Mouse (Mus musculus) liver, embryonic 12.5 days (tissue): Measurements from ENCODE around the gene Edil3. TPM values are rescaled to one million over a fixed set of nuclear protein-coding genes. Genes with fewer than 3 reads are reported as not detected.
"Not testable (repeated sequence)": the region's sequence is repeated elsewhere in the genome, so short reads cannot be mapped to it uniquely, and the experiment has no call there.

Experiments
- ATAC-seq: fragments of 200-750 bp; cut with Nextera tagmentation; 2 replicates; pipeline ENCODE4 v1.8.0; 2017; ENCODE audit warnings: moderate number of reproducible peaks, mild to moderate bottlenecking, moderate library complexity
- H3K27ac ChIP-seq: fragments of 300-500 bp; sonication (generic); 2 replicates; pipeline ENCODE4 v1.5.1; 2016; ENCODE audit warnings: mild to moderate bottlenecking
- H3K27me3 ChIP-seq: fragments of 300-500 bp; sonication (generic); replicated peaks from 2 replicates; pipeline ENCODE4 v1.6.1; 2016; ENCODE audit warnings: mild to moderate bottlenecking, moderate library complexity
- H3K36me3 ChIP-seq: fragments of 300-500 bp; sonication (generic); 2 replicates; pipeline ENCODE4 v1.6.1; 2016; ENCODE audit warnings: mild to moderate bottlenecking, moderate library complexity
- H3K4me1 ChIP-seq: fragments of 300-500 bp; sonication (generic); 2 replicates; pipeline ENCODE4 v1.6.1; 2016
- H3K4me2 ChIP-seq: fragments of 300-500 bp; sonication (generic); 2 replicates; pipeline ENCODE4 v1.6.1; 2016; ENCODE audit warnings: mild to moderate bottlenecking, moderate library complexity
- H3K4me3 ChIP-seq: fragments of 300-500 bp; sonication (generic); 2 replicates; pipeline ENCODE4 v1.5.1; 2016; ENCODE audit warnings: mild to moderate bottlenecking, moderate library complexity
- H3K9ac ChIP-seq: fragments of 300-500 bp; sonication (generic); 2 replicates; pipeline ENCODE4 v1.6.1; 2016; ENCODE audit warnings: mild to moderate bottlenecking, moderate library complexity
- H3K9me3 ChIP-seq: fragments of 300-500 bp; sonication (generic); replicated peaks from 2 replicates; pipeline ENCODE4 v1.6.1; 2016; ENCODE audit warnings: mild to moderate bottlenecking, moderate library complexity
- WGBS: fragments of 180-500 bp; shearing (Covaris S2); methylation state at CpG from one replicate; pipeline ENCODE4 v1.1.7; 2016; ENCODE audit not compliant: insufficient replicate concordance; 5-methylcytosine and 5-hydroxymethylcytosine counted together
- polyA plus RNA-seq: library from polyadenylated mRNA; unstranded; fragments of >200 nt; fragmentation: Nextera tagmentation; extraction: Ambion mirVana; gene quantifications from 2 replicates; pipeline ENCODE4 v1.2.1, GENCODE M21; 2016

Edil3 gene
- polyA plus RNA-seq, 1 experiment from 2014 or later = 0.56 TPM

- H3K4me3 ChIP-seq = no peak overlapping the region
- WGBS = 75% methylated on average over 4 of the region's 4 CpGs
- no peak overlapping the region for H3K4me2 ChIP-seq
- no peak overlapping the region for H3K27ac ChIP-seq
- no peaks in the 10 kb centered on the region for H3K4me1 ChIP-seq
- no peaks in the 10 kb centered on the region for H3K9me3 ChIP-seq
- H3K36me3 ChIP-seq = no peaks in the 10 kb centered on the region
- H3K9ac ChIP-seq = no peak overlapping the region
- no peaks in the 10 kb centered on the region for H3K27me3 ChIP-seq
- no peak for ATAC-seq
Observed at GRCm38 (mm10) chr13:89007696-89008427, 186.6 kb downstream of the Edil3 start.

GRCm38 (mm10) chr13:89012500-89012899, 191.2 kb downstream of the Edil3 start:
- Histone ChIP-seq H3K9me3 (no peaks in the 10 kb centered on the region), H3K27me3 (no peaks in the 10 kb centered on the region), H3K9ac (no peak overlapping the region), H3K4me3 (no peak overlapping the region), H3K36me3 (no peaks in the 10 kb centered on the region), H3K4me2 (no peak overlapping the region), H3K27ac (no peak overlapping the region), H3K4me1 (no peaks in the 10 kb centered on the region)
- no peak for ATAC-seq

- WGBS = 48% methylated on average over 3 of the region's 3 CpGs
- Histone ChIP-seq H3K9me3 (no peaks in the 10 kb centered on the region), H3K4me1 (no peaks in the 10 kb centered on the region), H3K4me3 (no peak overlapping the region), H3K4me2 (no peak overlapping the region), H3K27ac (no peak overlapping the region), H3K9ac (no peak overlapping the region), H3K36me3 (no peaks in the 10 kb centered on the region), H3K27me3 (no peaks in the 10 kb centered on the region)
- no peak for ATAC-seq
Observed at GRCm38 (mm10) chr13:89029817-89030539, 208.7 kb downstream of the Edil3 start.

GRCm38 (mm10) chr13:89035711-89036110, 214.4 kb downstream of the Edil3 start:
- no peaks in the 10 kb centered on the region for H3K9me3 ChIP-seq
- no peak overlapping the region for H3K27ac ChIP-seq
- no peaks in the 10 kb centered on the region for H3K36me3 ChIP-seq
- H3K4me2 ChIP-seq = no peak overlapping the region
- no peaks in the 10 kb centered on the region for H3K4me1 ChIP-seq
- 59% methylated on average over 2 of the region's 2 CpGs for WGBS
- H3K4me3 ChIP-seq = no peak overlapping the region
- no peak overlapping the region for H3K9ac ChIP-seq
- H3K27me3 ChIP-seq = no peaks in the 10 kb centered on the region
- no peak for ATAC-seq

GRCm38 (mm10) chr13:89041495-89041894, 220.2 kb downstream of the Edil3 start:
- H3K4me3 ChIP-seq = no peak overlapping the region
- no peak overlapping the region for H3K9ac ChIP-seq
- H3K9me3 ChIP-seq = no peaks in the 10 kb centered on the region
- no peaks in the 10 kb centered on the region for H3K27me3 ChIP-seq
- H3K36me3 ChIP-seq = no peaks in the 10 kb centered on the region
- no peak overlapping the region for H3K27ac ChIP-seq
- H3K4me2 ChIP-seq = no peak overlapping the region
- ATAC-seq = no peak
- 73% methylated on average over 1 of the region's 1 CpGs for WGBS
- no peaks in the 10 kb centered on the region for H3K4me1 ChIP-seq

- not testable (repeated sequence) for H3K4me2 ChIP-seq, H3K27me3 ChIP-seq, H3K4me3 ChIP-seq, H3K36me3 ChIP-seq, ATAC-seq, H3K4me1 ChIP-seq, H3K27ac ChIP-seq, H3K9me3 ChIP-seq, H3K9ac ChIP-seq
Observed at GRCm38 (mm10) chr13:89070132-89070531, 248.9 kb downstream of the Edil3 start.

- H3K4me2 ChIP-seq = no peak overlapping the region
- H3K27ac ChIP-seq = no peak overlapping the region
- no peaks in the 10 kb centered on the region for H3K27me3 ChIP-seq
- 75% methylated on average over 1 of the region's 1 CpGs for WGBS
- no peaks in the 10 kb centered on the region for H3K4me1 ChIP-seq
- H3K4me3 ChIP-seq = no peak overlapping the region
- H3K36me3 ChIP-seq = no peaks in the 10 kb centered on the region
- no peaks in the 10 kb centered on the region for H3K9me3 ChIP-seq
- no peak for ATAC-seq
- H3K9ac ChIP-seq = no peak overlapping the region
Observed at GRCm38 (mm10) chr13:89076212-89076611, 254.9 kb downstream of the Edil3 start.

- no peak for ATAC-seq
Observed at GRCm38 (mm10) chr13:89105889-89106288, 284.6 kb downstream of the Edil3 start.

GRCm38 (mm10) chr13:89117551-89117950, 296.3 kb downstream of the Edil3 start:
- Histone ChIP-seq H3K9me3 (no peaks in the 10 kb centered on the region), H3K4me2 (no peak overlapping the region), H3K27ac (no peak overlapping the region), H3K36me3 (no peaks in the 10 kb centered on the region), H3K9ac (no peak overlapping the region), H3K27me3 (no peaks in the 10 kb centered on the region), H3K4me1 (no peaks in the 10 kb centered on the region), H3K4me3 (no peak overlapping the region)
- ATAC-seq = no peak
- 55% methylated on average over 2 of the region's 2 CpGs for WGBS

More at GRCm38 (mm10) chr13:89105889-89106288, 284.6 kb downstream of the Edil3 start:
- Histone ChIP-seq H3K4me3 (no peak overlapping the region), H3K9me3 (no peaks in the 10 kb centered on the region), H3K27ac (no peak overlapping the region), H3K9ac (no peak overlapping the region), H3K4me1 (no peaks in the 10 kb centered on the region), H3K36me3 (no peaks in the 10 kb centered on the region), H3K4me2 (no peak overlapping the region), H3K27me3 (no peaks in the 10 kb centered on the region)
- WGBS = 36% methylated on average over 1 of the region's 1 CpGs

- Histone ChIP-seq H3K27me3 (no peaks in the 10 kb centered on the region), H3K9ac (no peak overlapping the region), H3K4me2 (no peak overlapping the region), H3K27ac (no peak overlapping the region), H3K9me3 (no peaks in the 10 kb centered on the region), H3K36me3 (no peaks in the 10 kb centered on the region), H3K4me1 (no peaks in the 10 kb centered on the region), H3K4me3 (no peak overlapping the region)
- WGBS = 65% methylated on average over 8 of the region's 8 CpGs
- no peak for ATAC-seq
Observed at GRCm38 (mm10) chr13:89119809-89120208, 298.5 kb downstream of the Edil3 start.

GRCm38 (mm10) chr13:89122511-89123253, 301.4 kb downstream of the Edil3 start:
- Histone ChIP-seq H3K4me2 (no peak overlapping the region), H3K9ac (no peak overlapping the region), H3K9me3 (no peaks in the 10 kb centered on the region), H3K27ac (no peak overlapping the region), H3K27me3 (no peaks in the 10 kb centered on the region), H3K36me3 (no peaks in the 10 kb centered on the region), H3K4me3 (no peak overlapping the region), H3K4me1 (no peaks in the 10 kb centered on the region)
- no peak for ATAC-seq
- 62% methylated on average over 6 of the region's 6 CpGs for WGBS

- ATAC-seq = no peak
- Histone ChIP-seq H3K27ac (no peak overlapping the region), H3K4me1 (no peaks in the 10 kb centered on the region), H3K4me2 (no peak overlapping the region), H3K36me3 (no peaks in the 10 kb centered on the region), H3K9ac (no peak overlapping the region), H3K9me3 (no peaks in the 10 kb centered on the region), H3K4me3 (no peak overlapping the region), H3K27me3 (no peaks in the 10 kb centered on the region)
- 69% methylated on average over 5 of the region's 5 CpGs for WGBS
Observed at GRCm38 (mm10) chr13:89123396-89123795, 302.1 kb downstream of the Edil3 start.
